Mouse (Mus musculus): Measurements from ENCODE around the gene Def8. TPM values are rescaled to one million over a fixed set of nuclear protein-coding genes. Genes with fewer than 3 reads are reported as not detected.
"Not testable (repeated sequence)": the region's sequence is repeated elsewhere in the genome, so short reads cannot be mapped to it uniquely, and the experiment has no call there.

The Def8 gene
- polyA plus RNA-seq, 1 experiment from 2014 or later, result 49.5 TPM

DNA sequence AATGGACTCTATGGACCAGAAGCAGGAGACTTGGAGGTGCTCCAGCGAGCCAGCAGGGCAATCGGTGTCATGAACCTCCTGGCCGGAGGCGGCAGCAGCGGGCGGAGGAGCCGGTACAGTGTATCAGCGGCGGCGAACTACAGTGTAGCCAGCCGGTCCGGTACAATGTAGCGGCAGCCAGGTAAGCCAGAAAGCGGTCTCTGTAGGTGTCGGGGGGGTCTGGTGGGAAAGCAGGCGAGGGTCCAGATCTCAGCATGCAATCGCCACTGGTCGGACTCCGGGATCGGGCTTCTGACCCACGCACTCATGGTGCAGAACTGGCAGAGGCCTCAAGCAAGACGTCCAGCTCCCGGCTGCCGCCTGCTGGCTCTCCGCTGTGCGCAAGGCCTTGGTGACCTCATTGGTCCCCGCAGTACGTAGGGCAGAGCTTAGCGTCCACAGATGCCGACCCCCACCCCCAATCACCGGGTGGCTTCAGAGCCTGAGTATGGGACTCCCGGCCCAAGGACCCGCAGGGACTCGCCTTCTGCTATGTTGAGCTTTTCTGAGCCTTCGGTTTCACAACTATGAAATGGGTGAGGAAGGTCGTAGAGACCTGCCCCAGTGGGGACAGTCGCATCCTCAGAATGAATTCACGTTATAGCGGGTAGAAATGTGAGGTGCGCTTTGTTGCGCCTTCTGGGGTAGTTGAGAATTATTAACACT lies 19.7 kb downstream of the Def8 start:
- Histone ChIP-seq H3K27ac (ENCODE audit: low read length) (peak overlapping the region; percentile 89), H3K9me3 (replicated peaks; ENCODE audit: control insufficient read depth, low read length, poor library complexity, severe bottlenecking) (no peaks in the 10 kb centered on the region), H3K36me3 (ENCODE audit: control insufficient read depth, insufficient read depth, low read length) (0 out of 2 replicates have a peak, but pooled peaks cover 2% of the 10 kb centered on the region), H3K4me3 (ENCODE audit: low read depth, low read length) (peak overlapping the region; percentile 72), H3K4me2 (ENCODE audit: low read length) (peak overlapping the region; percentile 73), H3K9ac (ENCODE audit: low read depth, low read length) (peak overlapping the region; percentile 83), H3K4me1 (ENCODE audit: control insufficient read depth, insufficient read depth, low read length) (peaks cover 7% of the 10 kb centered on the region), H3K27me3 (ENCODE audit: control insufficient read depth, insufficient read depth, low read depth, low read length) (no peaks in the 10 kb centered on the region)
- ATAC-seq, result peak; percentile 97
- WGBS, result 1% methylated on average over 41 of the region's 41 CpGs

GRCm38 (mm10) chr8:123443576-123443921 lies 20.2 kb downstream of the Def8 start:
- Histone ChIP-seq H3K4me2 (ENCODE audit: low read length) (peak overlapping the region; percentile 73), H3K4me3 (ENCODE audit: low read depth, low read length) (peak overlapping the region; percentile 72), H3K27ac (ENCODE audit: low read length) (peak overlapping the region; percentile 89), H3K27me3 (ENCODE audit: control insufficient read depth, insufficient read depth, low read depth, low read length) (no peaks in the 10 kb centered on the region), H3K9me3 (replicated peaks; ENCODE audit: control insufficient read depth, low read length, poor library complexity, severe bottlenecking) (no peaks in the 10 kb centered on the region), H3K9ac (ENCODE audit: low read depth, low read length) (peak overlapping the region; percentile 83), H3K36me3 (ENCODE audit: control insufficient read depth, insufficient read depth, low read length) (0 out of 2 replicates have a peak, but pooled peaks cover 2% of the 10 kb centered on the region), H3K4me1 (ENCODE audit: control insufficient read depth, insufficient read depth, low read length) (peaks cover 7% of the 10 kb centered on the region)
- ATAC-seq, result no peak; the same call in 1 of the 2 replicates
- WGBS, result 25% methylated on average over 4 of the region's 4 CpGs

GRCm38 (mm10) chr8:123444131-123444530 lies 20.8 kb downstream of the Def8 start:
- 91% methylated on average over 6 of the region's 6 CpGs for WGBS
- ATAC-seq, result no peak
- H3K4me1 ChIP-seq (ENCODE audit: control insufficient read depth, insufficient read depth, low read length), result peaks cover 7% of the 10 kb centered on the region
- H3K4me3 ChIP-seq (ENCODE audit: low read depth, low read length), result peak overlapping the region; percentile 72; the same call in 1 of the 2 replicates
- H3K9ac ChIP-seq (ENCODE audit: low read depth, low read length), result peak overlapping the region; percentile 35; the same call in 1 of the 2 replicates
- H3K27ac ChIP-seq (ENCODE audit: low read length), result no peak overlapping the region
- H3K36me3 ChIP-seq (ENCODE audit: control insufficient read depth, insufficient read depth, low read length), result 0 out of 2 replicates have a peak, but pooled peaks cover 4% of the 10 kb centered on the region
- peak overlapping the region; percentile 73 for H3K4me2 ChIP-seq (ENCODE audit: low read length)
- no peaks in the 10 kb centered on the region for H3K27me3 ChIP-seq (ENCODE audit: control insufficient read depth, insufficient read depth, low read depth, low read length)
- no peaks in the 10 kb centered on the region for H3K9me3 ChIP-seq (replicated peaks; ENCODE audit: control insufficient read depth, low read length, poor library complexity, severe bottlenecking)

GRCm38 (mm10) chr8:123445981-123446380 lies 22.7 kb downstream of the Def8 start:
- Histone ChIP-seq H3K9me3 (replicated peaks; ENCODE audit: control insufficient read depth, low read length, poor library complexity, severe bottlenecking) (no peaks in the 10 kb centered on the region), H3K4me3 (ENCODE audit: low read depth, low read length) (no peak overlapping the region), H3K27me3 (ENCODE audit: control insufficient read depth, insufficient read depth, low read depth, low read length) (no peaks in the 10 kb centered on the region), H3K4me1 (ENCODE audit: control insufficient read depth, insufficient read depth, low read length) (peaks cover 7% of the 10 kb centered on the region), H3K9ac (ENCODE audit: low read depth, low read length) (no peak overlapping the region), H3K27ac (ENCODE audit: low read length) (no peak overlapping the region), H3K36me3 (ENCODE audit: control insufficient read depth, insufficient read depth, low read length) (peaks cover 4% of the 10 kb centered on the region; the same call in 1 of the 2 replicates), H3K4me2 (ENCODE audit: low read length) (no peak overlapping the region)
- no peak for ATAC-seq
- WGBS, result 88% methylated on average over 10 of the region's 10 CpGs

- ATAC-seq, result no peak
- 93% methylated on average over 6 of the region's 6 CpGs for WGBS
- Histone ChIP-seq H3K9me3 (replicated peaks; ENCODE audit: control insufficient read depth, low read length, poor library complexity, severe bottlenecking) (no peaks in the 10 kb centered on the region), H3K4me3 (ENCODE audit: low read depth, low read length) (no peak overlapping the region), H3K36me3 (ENCODE audit: control insufficient read depth, insufficient read depth, low read length) (peaks cover 7% of the 10 kb centered on the region; the same call in 1 of the 2 replicates), H3K27ac (ENCODE audit: low read length) (no peak overlapping the region), H3K4me1 (ENCODE audit: control insufficient read depth, insufficient read depth, low read length) (peaks cover 7% of the 10 kb centered on the region), H3K27me3 (ENCODE audit: control insufficient read depth, insufficient read depth, low read depth, low read length) (no peaks in the 10 kb centered on the region), H3K4me2 (ENCODE audit: low read length) (no peak overlapping the region), H3K9ac (ENCODE audit: low read depth, low read length) (no peak overlapping the region)
These were observed 23.5 kb downstream of the Def8 start for GRCm38 (mm10) chr8:123446799-123447198.

- no peaks in the 10 kb centered on the region for H3K9me3 ChIP-seq (replicated peaks; ENCODE audit: control insufficient read depth, low read length, poor library complexity, severe bottlenecking)
- WGBS, result 92% methylated on average over 5 of the region's 5 CpGs
- no peaks in the 10 kb centered on the region for H3K4me1 ChIP-seq (ENCODE audit: control insufficient read depth, insufficient read depth, low read length)
- no peak overlapping the region for H3K4me2 ChIP-seq (ENCODE audit: low read length)
- H3K27me3 ChIP-seq (ENCODE audit: control insufficient read depth, insufficient read depth, low read depth, low read length), result no peaks in the 10 kb centered on the region
- peaks cover 33% of the 10 kb centered on the region for H3K36me3 ChIP-seq (ENCODE audit: control insufficient read depth, insufficient read depth, low read length)
- H3K4me3 ChIP-seq (ENCODE audit: low read depth, low read length), result no peak overlapping the region
- H3K9ac ChIP-seq (ENCODE audit: low read depth, low read length), result no peak overlapping the region
- H3K27ac ChIP-seq (ENCODE audit: low read length), result no peak overlapping the region
- no peak for ATAC-seq
These were observed 27.5 kb downstream of the Def8 start for GRCm38 (mm10) chr8:123450783-123451182.

DNA sequence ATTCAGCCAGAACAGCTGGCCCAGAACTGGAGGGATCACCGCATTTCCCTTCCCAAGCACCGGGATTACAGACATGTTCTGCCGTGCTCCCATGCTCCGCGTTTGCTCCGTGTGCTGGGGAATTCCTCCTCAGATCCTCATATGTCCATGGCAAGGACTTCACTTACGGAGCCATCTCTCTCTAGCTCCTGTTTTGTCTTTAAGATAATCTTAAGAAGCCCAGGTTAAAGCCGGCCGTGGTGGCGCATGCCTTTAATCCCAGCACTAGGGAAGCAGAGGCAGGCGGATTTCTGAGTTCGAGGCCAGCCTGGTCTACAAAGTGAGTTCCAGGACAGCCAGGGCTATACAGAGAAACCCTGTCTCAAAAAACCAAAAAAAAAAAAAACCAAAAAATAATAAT lies 28.4 kb downstream of the Def8 start:
- not testable (repeated sequence) for H3K27ac ChIP-seq (ENCODE audit: low read length); ATAC-seq; H3K4me2 ChIP-seq (ENCODE audit: low read length); H3K9ac ChIP-seq (ENCODE audit: low read depth, low read length); H3K27me3 ChIP-seq (ENCODE audit: control insufficient read depth, insufficient read depth, low read depth, low read length); H3K4me1 ChIP-seq (ENCODE audit: control insufficient read depth, insufficient read depth, low read length); H3K9me3 ChIP-seq (replicated peaks; ENCODE audit: control insufficient read depth, low read length, poor library complexity, severe bottlenecking); H3K4me3 ChIP-seq (ENCODE audit: low read depth, low read length)
- WGBS, result 95% methylated on average over 12 of the region's 12 CpGs
- H3K36me3 ChIP-seq (ENCODE audit: control insufficient read depth, insufficient read depth, low read length), result peaks cover 38% of the 10 kb centered on the region

DNA sequence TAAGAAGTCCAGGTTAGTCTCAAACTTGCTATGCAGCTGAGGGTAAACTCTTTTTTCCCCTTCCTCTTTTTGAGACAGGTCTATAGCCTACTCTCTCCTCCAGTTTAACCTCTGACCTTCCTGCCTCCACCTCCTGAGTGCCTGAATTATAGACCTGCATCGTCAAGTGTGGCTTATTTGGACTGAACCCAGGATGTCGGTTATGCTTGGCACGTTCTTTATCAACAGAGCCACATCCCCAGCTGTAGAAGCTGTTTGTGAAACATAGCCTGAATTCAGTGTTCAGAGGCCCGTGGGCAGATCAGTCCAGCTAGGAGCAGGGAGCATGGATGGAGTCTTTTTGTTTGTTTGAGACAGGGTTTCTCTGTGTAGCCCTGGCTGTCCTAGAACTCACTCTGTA lies 28.8 kb downstream of the Def8 start:
- 87% methylated on average over 4 of the region's 4 CpGs for WGBS
- Histone ChIP-seq H3K4me2 (ENCODE audit: low read length) (no peak overlapping the region), H3K4me1 (ENCODE audit: control insufficient read depth, insufficient read depth, low read length) (no peaks in the 10 kb centered on the region), H3K9me3 (replicated peaks; ENCODE audit: control insufficient read depth, low read length, poor library complexity, severe bottlenecking) (no peaks in the 10 kb centered on the region), H3K36me3 (ENCODE audit: control insufficient read depth, insufficient read depth, low read length) (peaks cover 38% of the 10 kb centered on the region), H3K9ac (ENCODE audit: low read depth, low read length) (no peak overlapping the region), H3K27me3 (ENCODE audit: control insufficient read depth, insufficient read depth, low read depth, low read length) (no peaks in the 10 kb centered on the region), H3K4me3 (ENCODE audit: low read depth, low read length) (no peak overlapping the region), H3K27ac (ENCODE audit: low read length) (no peak overlapping the region)
- no peak for ATAC-seq

DNA sequence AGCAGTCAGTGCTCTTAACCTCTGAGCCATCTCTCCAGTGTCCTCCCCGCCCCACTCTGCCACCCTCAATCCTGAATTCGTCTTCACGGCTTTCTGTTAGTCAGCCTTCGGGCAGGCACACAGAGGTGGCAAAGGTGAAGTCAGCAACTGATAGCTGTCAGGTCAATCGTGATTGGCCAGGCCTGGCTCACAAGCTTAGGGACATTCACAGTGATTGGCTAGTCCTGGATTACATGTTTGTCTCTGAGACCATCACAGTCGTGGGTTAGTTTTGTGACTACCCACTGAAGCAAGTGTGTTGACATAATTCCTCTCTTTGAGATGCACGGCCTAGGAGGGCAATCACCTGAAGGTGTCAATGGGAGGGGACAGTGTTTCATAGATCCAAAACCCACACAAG lies 30.0 kb downstream of the Def8 start:
- H3K36me3 ChIP-seq (ENCODE audit: control insufficient read depth, insufficient read depth, low read length), result peaks cover 47% of the 10 kb centered on the region
- 86% methylated on average over 7 of the region's 7 CpGs for WGBS

More for the DNA sequence above, 30.0 kb downstream of the Def8 start:
- Histone ChIP-seq H3K4me1 (ENCODE audit: control insufficient read depth, insufficient read depth, low read length) (no peaks in the 10 kb centered on the region), H3K27me3 (ENCODE audit: control insufficient read depth, insufficient read depth, low read depth, low read length) (no peaks in the 10 kb centered on the region), H3K4me2 (ENCODE audit: low read length) (no peak overlapping the region), H3K9me3 (replicated peaks; ENCODE audit: control insufficient read depth, low read length, poor library complexity, severe bottlenecking) (no peaks in the 10 kb centered on the region), H3K4me3 (ENCODE audit: low read depth, low read length) (no peak overlapping the region), H3K9ac (ENCODE audit: low read depth, low read length) (no peak overlapping the region), H3K27ac (ENCODE audit: low read length) (no peak overlapping the region)
- ATAC-seq, result no peak
